Mouse (Mus musculus): ENCODE results near the gene Pcsk4. TPM values are rescaled to one million over a fixed set of nuclear protein-coding genes. Genes with fewer than 3 reads are reported as not detected.

Pcsk4 gene
- total RNA-seq, 2 experiments from 2014 or later: 4.0 to 5.4 TPM

DNA sequence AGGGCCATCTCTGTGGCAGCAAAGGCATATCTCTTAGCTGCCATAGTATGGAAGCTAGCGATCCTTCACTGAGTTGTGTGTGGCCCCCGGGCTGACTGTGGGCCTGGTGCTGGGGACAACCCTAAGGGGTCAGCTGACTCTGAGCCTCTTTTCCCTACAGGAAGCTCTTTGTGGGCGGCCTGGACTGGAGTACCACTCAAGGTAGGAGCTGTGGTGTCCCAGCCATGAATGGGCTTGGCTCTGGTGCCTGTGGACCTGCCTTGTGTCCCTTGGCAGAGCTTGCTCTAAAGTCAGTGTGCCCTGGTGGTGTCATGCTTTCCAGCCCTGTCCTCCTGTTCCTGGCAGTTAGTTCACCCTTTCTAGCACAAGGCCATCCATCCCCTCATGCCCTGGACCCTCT, 55.5 kb downstream of the Pcsk4 start:
- no peak overlapping the region for H3K4me3 ChIP-seq
- DNase-seq (ENCODE audit: extremely low spot score in 1 of 2, low spot score in 2 of 2): no peak
- intact Hi-C loops (cut with DNase I): no loop called here
- no peak overlapping the region for H3K27ac ChIP-seq
- no peak for TF ChIP-seq CTCF (IDR thresholded peaks at IDR 0.05)

DNA sequence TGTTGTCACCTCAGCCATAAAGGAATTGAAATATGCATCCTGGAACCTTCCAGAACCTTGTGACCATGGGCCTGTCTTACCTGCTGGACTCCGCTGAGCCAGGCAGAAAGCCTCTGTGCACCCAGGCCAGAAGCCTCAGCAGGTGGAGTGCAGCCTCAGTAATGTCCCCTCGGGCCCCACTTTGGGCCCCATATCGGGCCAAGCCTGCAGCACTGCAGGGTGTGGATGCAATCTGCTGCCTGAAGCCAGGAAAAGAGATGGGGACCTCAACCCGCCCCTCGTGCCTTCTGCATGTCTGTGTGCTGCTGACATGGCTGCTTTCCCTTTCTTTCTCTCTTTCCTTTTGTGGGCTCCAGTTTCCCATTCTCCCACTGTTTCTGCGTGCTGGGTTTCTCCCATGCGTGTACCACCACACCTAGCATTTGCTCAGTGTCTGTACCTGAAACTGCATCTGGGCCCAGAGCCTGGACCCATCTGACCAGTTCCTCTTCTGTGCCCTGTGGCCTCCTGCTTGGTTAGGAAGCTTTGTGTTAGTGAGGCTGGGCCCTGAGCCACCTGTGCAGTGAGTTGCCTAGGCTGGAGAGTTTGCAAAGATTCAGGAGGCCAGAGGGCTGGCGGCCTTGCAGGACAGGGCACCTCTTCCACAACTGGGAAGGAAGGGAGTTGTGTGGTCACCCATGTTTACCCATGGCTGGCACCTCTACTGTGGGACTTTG, 57.3 kb downstream of the Pcsk4 start:
- no peak for TF ChIP-seq CTCF (IDR thresholded peaks at IDR 0.05)
- H3K4me3 ChIP-seq: no peak overlapping the region
- intact Hi-C loops (cut with DNase I): no loop called here
- no peak for DNase-seq (ENCODE audit: extremely low spot score in 1 of 2, low spot score in 2 of 2)
- no peak overlapping the region for H3K27ac ChIP-seq

Small RNA genes lying within 50 kb of the gene (microRNA-seq; reads per million reads assigned to microRNA genes)
- 1.2 to 3.2 reads per million in 2 experiments for gene Mir6911

Other genes starting within 250 kb of the Pcsk4 start
- gene Sbno2, start 223.9 kb downstream of the Pcsk4 start, total RNA-seq (2021): 10 to 100 TPM; 21.4 to 22.1 TPM
- 100 to 1,000 TPM; 102 to 106 TPM for gene Stk11, start 213.7 kb downstream of the Pcsk4 start, total RNA-seq (2021)
- 100 to 1,000 TPM; 356 to 366 TPM for gene Atp5d, start 190.9 kb downstream of the Pcsk4 start, total RNA-seq (2021)
- 100 to 1,000 TPM; 431 to 456 TPM for gene Cbarp, start 188.7 kb downstream of the Pcsk4 start, total RNA-seq (2021)
- gene Midn, start 181.2 kb downstream of the Pcsk4 start, total RNA-seq (2021): 100 to 1,000 TPM in 1 of 2 experiments, 10 to 100 TPM in 1; 80.7 to 127 TPM
- 10 to 100 TPM; 75.8 to 93.0 TPM for gene Cirbp, start 163.5 kb downstream of the Pcsk4 start, total RNA-seq (2021)
- gene 1600002K03Rik, start 156.6 kb downstream of the Pcsk4 start, total RNA-seq (2021): 1 to 10 TPM; 6.0 to 8.1 TPM
- gene Efna2, start 150.0 kb downstream of the Pcsk4 start, total RNA-seq (2021): 1 to 10 TPM; 6.8 to 7.2 TPM
- gene Mum1, start 103.1 kb downstream of the Pcsk4 start, total RNA-seq (2021): 10 to 100 TPM; 37.8 to 43.3 TPM
- 100 to 1,000 TPM; 194 to 206 TPM for gene Ndufs7, start 80.4 kb downstream of the Pcsk4 start, total RNA-seq (2021)
- gene Gamt, start 68.5 kb downstream of the Pcsk4 start, total RNA-seq (2021): 10 to 100 TPM; 16.6 to 23.3 TPM
- gene Dazap1, start 68.0 kb downstream of the Pcsk4 start, total RNA-seq (2021): 10 to 100 TPM; 87.4 to 90.3 TPM
- 100 to 1,000 TPM; 816 to 913 TPM for gene Rps15, start 37.0 kb downstream of the Pcsk4 start, total RNA-seq (2021)
- 100 to 1,000 TPM; 111 to 113 TPM for gene Apc2, start 33.5 kb downstream of the Pcsk4 start, total RNA-seq (2021)
- 10 to 100 TPM; 26.3 to 26.9 TPM for gene 2310011J03Rik, start 9.0 kb downstream of the Pcsk4 start, total RNA-seq (2021)
- gene Reep6, start 455 bp upstream of the Pcsk4 start, total RNA-seq (2021): 10 to 100 TPM; 13.5 to 13.6 TPM
- gene Adamtsl5, start 18.9 kb upstream of the Pcsk4 start, total RNA-seq (2021): 10 to 100 TPM in 1 of 2 experiments, 1 to 10 TPM in 1; 7.9 to 11.1 TPM
- gene Plk5, start 27.0 kb upstream of the Pcsk4 start, total RNA-seq (2021): 10 to 100 TPM; 27.3 to 37.9 TPM
- 10 to 100 TPM; 19.2 to 20.6 TPM for gene Mex3d, start 58.2 kb upstream of the Pcsk4 start, total RNA-seq (2021)
- 100 to 1,000 TPM; 139 to 150 TPM for gene Mbd3, start 70.1 kb upstream of the Pcsk4 start, total RNA-seq (2021)
- 100 to 1,000 TPM; 373 to 394 TPM for gene Uqcr11, start 77.3 kb upstream of the Pcsk4 start, total RNA-seq (2021)
- gene Tcf3, start 104.1 kb upstream of the Pcsk4 start, total RNA-seq (2021): 10 to 100 TPM; 28.9 to 30.1 TPM
- not detected for gene Onecut3, start 165.3 kb upstream of the Pcsk4 start, total RNA-seq (2021)
- gene Atp8b3, start 209.6 kb upstream of the Pcsk4 start, total RNA-seq (2021): under 1 TPM; 0.11 to 0.63 TPM
- 10 to 100 TPM; 46.5 to 51.3 TPM for gene Rexo1, start 232.1 kb upstream of the Pcsk4 start, total RNA-seq (2021)
- 10 to 100 TPM; 48.2 to 59.7 TPM for gene Klf16, start 247.8 kb upstream of the Pcsk4 start, total RNA-seq (2021)